Mouse (Mus musculus) myocyte (in vitro differentiated cells): ENCODE measurements around the gene Limch1.

Experiments
- CEBPB ChIP-seq: IDR thresholded peaks from 2 replicates; pipeline ENCODE4 v1.6.1; 2011; ENCODE audit warnings: mild to moderate bottlenecking, moderate library complexity; ENCODE audit not compliant: poor library complexity, insufficient read depth, severe bottlenecking
- MAX ChIP-seq: IDR thresholded peaks from one replicate; pipeline ENCODE4 v1.6.1; 2011; ENCODE audit warnings: low read depth, mild to moderate bottlenecking, control low read depth
- MYOD1 ChIP-seq, 3 experiments: IDR thresholded peaks; one replicate each; pipeline ENCODE4 v1.6.1; 2011; ENCODE audit warnings: control low read depth in 2 of 3, low read depth in 2 of 3, mild to moderate bottlenecking in 2 of 3, moderate library complexity in 1 of 3; ENCODE audit not compliant: insufficient read length in 2 of 3, control insufficient read depth in 1 of 3
- MYOG ChIP-seq, 3 experiments: IDR thresholded peaks; one replicate each; pipeline ENCODE4 v1.6.1; 2011; ENCODE audit warnings: control low read depth in 2 of 3, low read depth in 2 of 3, mild to moderate bottlenecking in 2 of 3; ENCODE audit not compliant: insufficient read length in 2 of 3, control insufficient read depth in 1 of 3, insufficient read depth in 1 of 3
- POLR2A ChIP-seq: IDR thresholded peaks from one replicate; pipeline ENCODE4 v1.6.1; 2011; ENCODE audit warnings: low read depth, mild to moderate bottlenecking, control low read depth, moderate library complexity; ENCODE audit not compliant: insufficient read length
- POLR2AphosphoS2 ChIP-seq: IDR thresholded peaks from one replicate; pipeline ENCODE4 v1.6.1; 2011; ENCODE audit warnings: low read depth, control low read depth; ENCODE audit not compliant: insufficient read length
- REST ChIP-seq: IDR thresholded peaks from one replicate; pipeline ENCODE4 v1.6.1; 2011; ENCODE audit warnings: mild to moderate bottlenecking, control low read depth, moderate library complexity; ENCODE audit not compliant: insufficient read depth, insufficient read length
- SRF ChIP-seq: IDR thresholded peaks from one replicate; pipeline ENCODE4 v1.6.1; 2011; ENCODE audit warnings: low read depth; ENCODE audit not compliant: control insufficient read depth, insufficient read length
- USF1 ChIP-seq: IDR thresholded peaks from one replicate; pipeline ENCODE4 v1.6.1; 2011; ENCODE audit warnings: low read depth, mild to moderate bottlenecking, control low read depth, moderate library complexity

DNA sequence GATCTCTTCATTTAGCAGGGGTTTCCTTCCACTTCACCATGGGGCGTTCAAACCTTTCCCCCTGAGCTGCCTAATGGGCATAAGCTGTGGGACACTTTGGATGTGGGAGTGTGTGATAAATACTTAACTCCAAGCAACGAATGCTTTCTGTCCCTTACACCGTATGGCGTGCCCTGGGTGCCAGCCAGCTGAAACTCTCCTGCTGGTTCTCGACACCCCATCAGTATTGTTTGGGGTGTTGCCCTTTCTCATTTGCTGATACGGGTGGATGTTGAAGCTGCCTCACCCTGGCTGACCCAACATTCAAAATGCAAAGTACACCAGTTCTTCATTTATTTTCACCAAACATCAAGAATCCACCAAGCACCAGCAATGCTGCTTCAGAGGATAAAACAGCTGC lies 168.2 kb downstream of the Limch1 start:
- no peak for TF ChIP-seq POLR2A
- TF ChIP-seq CEBPB, result no peak
- TF ChIP-seq POLR2AphosphoS2, result no peak
- TF ChIP-seq SRF, result no peak
- TF ChIP-seq MYOG (IDR thresholded peaks at IDR 0.05; ENCODE audit: control insufficient read depth in 1 of 3, insufficient read depth in 1 of 3, insufficient read length in 2 of 3, low read depth in 2 of 3), result no peak
- no peak for TF ChIP-seq REST
- no peak for TF ChIP-seq MAX
- no peak for TF ChIP-seq USF1
- TF ChIP-seq MYOD1 (IDR thresholded peaks at IDR 0.05; ENCODE audit: control insufficient read depth in 1 of 3, insufficient read length in 2 of 3, low read depth in 2 of 3), result no peak
